Mouse (Mus musculus) skeletal muscle tissue, postnatal 0 days (tissue): ENCODE results near the gene Cenpq. TPM values are rescaled to one million over a fixed set of nuclear protein-coding genes. Genes with fewer than 3 reads are reported as not detected.

Experiments
- polyA plus RNA-seq: library from polyadenylated mRNA; unstranded; fragments of >200 nt; fragmentation: Nextera tagmentation; extraction: Ambion mirVana; gene quantifications from 2 replicates; pipeline ENCODE4 v1.2.1, GENCODE M21; 2015

The Cenpq gene
- 8.8 and 10.9 TPM in 2 replicates for polyA plus RNA-seq

DNA sequence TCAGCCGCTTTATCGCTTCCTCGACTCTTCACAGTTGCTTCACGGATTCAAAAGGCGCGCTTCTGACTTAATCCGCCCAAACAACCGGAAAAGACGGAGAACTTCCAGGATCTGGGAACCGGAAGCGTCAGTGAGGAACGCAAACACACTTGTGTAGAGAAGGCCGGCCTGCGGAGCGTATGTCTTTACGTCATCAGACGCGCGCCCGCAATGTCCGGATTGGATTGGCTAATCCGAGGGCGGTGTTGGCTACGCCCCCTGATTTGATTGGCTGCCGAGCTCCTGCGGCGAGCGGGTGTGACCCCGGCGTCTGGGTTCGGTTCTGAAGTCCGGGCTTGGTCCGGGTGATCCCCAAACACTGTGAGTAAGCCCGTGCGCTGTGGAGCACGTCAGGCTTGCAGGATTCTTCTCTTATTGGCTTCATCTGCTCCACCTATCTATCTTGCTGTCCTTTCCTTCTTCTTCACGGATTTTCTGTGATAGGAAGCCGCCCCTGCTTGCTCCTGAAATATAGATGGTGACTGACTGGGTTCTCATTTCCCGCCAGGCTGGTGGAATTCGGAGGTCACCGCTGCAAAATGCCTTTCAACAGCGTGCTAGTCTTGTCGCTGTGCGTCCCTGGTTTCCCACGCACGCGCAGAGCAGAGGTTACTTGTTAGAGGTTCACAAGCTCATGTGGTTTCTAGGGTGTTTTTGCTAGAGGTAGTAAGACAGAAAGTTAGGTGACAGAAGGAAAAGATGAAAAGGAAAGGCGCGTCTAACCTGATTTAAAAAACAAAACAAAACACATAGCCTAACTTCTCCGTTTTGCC lies at the start of gene Cenpq, which contains the start of gene Mut:
TSS of gene Cenpq (minus strand) at position 628 of the 812 bp plus-strand sequence.
TSS of gene Mut (plus strand) at position 266 of the 812 bp plus-strand sequence.

GRCm38 (mm10) chr17:40914250-40914649 lies 20.6 kb downstream of the Cenpq start, which contains the start of gene Glyatl3:
Glyatl3 (minus strand) TSS chr17:40914350.

DNA sequence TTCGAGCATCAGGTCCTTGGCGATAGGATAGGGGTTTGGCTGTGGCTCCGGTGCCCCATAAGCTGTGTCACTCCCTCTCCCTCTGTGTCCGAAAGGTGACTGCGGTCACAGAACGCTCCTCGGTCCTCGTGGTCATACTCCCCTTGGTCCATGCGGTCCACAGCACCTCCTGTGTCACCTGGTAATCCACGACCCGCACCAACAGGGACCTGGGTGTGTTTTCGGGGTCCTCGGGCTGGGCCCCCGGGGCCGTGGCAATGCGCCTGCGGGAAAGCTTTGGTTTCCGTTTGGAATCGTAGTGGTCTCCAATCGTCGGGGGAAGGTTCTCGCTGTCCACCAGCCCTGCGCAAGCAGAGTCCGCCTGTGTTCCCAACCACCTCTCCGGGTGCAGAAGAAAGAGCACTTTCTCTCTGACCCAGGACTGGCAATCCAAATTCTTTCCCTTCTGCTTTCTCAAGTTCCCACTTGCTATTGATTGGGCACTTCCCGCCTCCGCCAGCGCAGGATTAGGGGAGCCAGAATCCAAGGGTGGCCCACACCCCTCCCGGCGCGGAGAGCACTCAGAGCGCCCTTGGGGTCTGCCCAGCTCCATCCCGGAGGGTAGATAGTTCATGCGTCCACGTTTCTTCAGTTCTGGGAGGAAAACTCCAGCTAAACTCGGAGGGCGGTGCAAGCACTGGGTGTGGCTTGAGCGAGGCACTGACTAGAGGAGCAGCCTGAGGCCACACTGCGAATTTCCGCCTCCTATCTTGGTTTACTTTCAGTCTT lies 54.7 kb downstream of the Cenpq start, which contains the start of gene 9130008F23Rik:
TSS of gene 9130008F23Rik (minus strand) at position 636 of the 768 bp plus-strand sequence.

Other genes with a start within 250 kb of the Cenpq start
- not detected in 2 replicates for gene Esp1, start 207.9 kb downstream of the Cenpq start, polyA plus RNA-seq
- not detected in 2 replicates for gene Crisp2, start 128.0 kb downstream of the Cenpq start, polyA plus RNA-seq
- gene Rhag, start 123.9 kb downstream of the Cenpq start, polyA plus RNA-seq, result 0.09 TPM in 1 of 2 replicates, not detected in the other
- 0.58 and 0.59 TPM in 2 replicates for gene 9130008F23Rik, start 54.5 kb downstream of the Cenpq start, polyA plus RNA-seq
- not detected in 2 replicates for gene Glyatl3, start 20.7 kb downstream of the Cenpq start, polyA plus RNA-seq
- 24.4 and 28.3 TPM in 2 replicates for gene Mut, start 362 bp downstream of the Cenpq start, polyA plus RNA-seq